Mouse (Mus musculus) liver, postnatal 0 days (tissue): Measurements from ENCODE around the gene AU022751.

Source experiments
- CTCF ChIP-seq: sonication (generic); IDR thresholded peaks from 2 replicates; pipeline ENCODE4 v1.5.1; 2016; ENCODE audit warnings: antibody characterized with exemption, low read depth
- EP300 ChIP-seq: IDR thresholded peaks from 2 replicates; pipeline ENCODE4 v1.6.1; 2016; ENCODE audit warnings: antibody characterized with exemption, low read depth, mild to moderate bottlenecking

GRCm38 (mm10) chrX:6061563-6061962 lies 21.7 kb downstream of the AU022751 start:
- no peak for TF ChIP-seq EP300
- TF ChIP-seq CTCF: no peak
